Mouse (Mus musculus) heart, embryonic 11.5 days (tissue): ENCODE data around the gene Gosr2. TPM values are rescaled to one million over a fixed set of nuclear protein-coding genes. Genes with fewer than 3 reads are reported as not detected.
A peak's percentile ranks its signal among the peaks of the same experiment; 100 is the strongest.

Source experiments
- ATAC-seq: fragments of 200-750 bp; cut with Nextera tagmentation; replicated peaks from 2 replicates; pipeline ENCODE4 v1.8.0; 2017; ENCODE audit warnings: moderate library complexity; ENCODE audit not compliant: insufficient number of reproducible peaks, low FRiP score, low TSS enrichment
- H3K27ac ChIP-seq: fragments of 300-500 bp; sonication (generic); 2 replicates; pipeline ENCODE4 v1.5.1; 2014; ENCODE audit warnings: mild to moderate bottlenecking, low read depth, low read length
- H3K27me3 ChIP-seq: fragments of 300-500 bp; sonication (generic); 2 replicates; pipeline ENCODE4 v1.6.1; 2014; ENCODE audit warnings: mild to moderate bottlenecking, low read length, mixed read lengths; ENCODE audit not compliant: control insufficient read depth, insufficient read depth
- H3K36me3 ChIP-seq: fragments of 300-500 bp; sonication (generic); 2 replicates; pipeline ENCODE4 v1.6.1; 2014; ENCODE audit warnings: mild to moderate bottlenecking, low read length, moderate library complexity, mixed read lengths; ENCODE audit not compliant: control insufficient read depth, insufficient read depth
- H3K4me1 ChIP-seq: fragments of 300-500 bp; sonication (generic); 2 replicates; pipeline ENCODE4 v1.6.1; 2014; ENCODE audit warnings: low read length; ENCODE audit not compliant: control insufficient read depth, insufficient read depth
- H3K4me2 ChIP-seq: fragments of 300-500 bp; sonication (generic); 2 replicates; pipeline ENCODE4 v1.6.1; 2014; ENCODE audit warnings: mild to moderate bottlenecking, moderate library complexity
- H3K4me3 ChIP-seq: fragments of 300-500 bp; sonication (generic); 2 replicates; pipeline ENCODE4 v1.5.1; 2014; ENCODE audit warnings: low read depth, low read length
- H3K9ac ChIP-seq: fragments of 300-500 bp; sonication (generic); 2 replicates; pipeline ENCODE4 v1.6.1; 2014; ENCODE audit warnings: mild to moderate bottlenecking, low read depth, low read length, moderate library complexity
- H3K9me3 ChIP-seq: fragments of 300-500 bp; sonication (generic); replicated peaks from 2 replicates; pipeline ENCODE4 v1.6.1; 2016; ENCODE audit warnings: low read length; ENCODE audit not compliant: control insufficient read depth
- WGBS: fragments of 180-500 bp; shearing (Covaris S2); extraction: QIAGEN DNeasy Blood & Tissue Kit; methylation state at CpG from one replicate; pipeline ENCODE4 v1.1.7; 2014; ENCODE audit not compliant: insufficient replicate concordance; 5-methylcytosine and 5-hydroxymethylcytosine counted together
- polyA plus RNA-seq: library from polyadenylated mRNA; unstranded; fragments of >200 nt; fragmentation: Nextera tagmentation; extraction: Ambion mirVana; gene quantifications from 2 replicates; pipeline ENCODE4 v1.2.1, GENCODE M21; 2014

The Gosr2 gene
- 61.6 and 79.2 TPM in 2 replicates for polyA plus RNA-seq

- peak within 1 kb of the TSS; percentile 95 for H3K4me3 ChIP-seq
- peak; percentile 91 for ATAC-seq
- no peaks in the 10 kb centered on the region for H3K27me3 ChIP-seq
- under 1% methylated on average over 56 of the region's 57 CpGs for WGBS
- H3K27ac ChIP-seq, result peak within 1 kb of the TSS; percentile 99
- no peaks in the 10 kb centered on the region for H3K36me3 ChIP-seq
- H3K4me1 ChIP-seq, result peaks cover 6% of the 10 kb centered on the region; the same call in 1 of the 2 replicates
- H3K9me3 ChIP-seq, result no peaks in the 10 kb centered on the region
- peak within 1 kb of the TSS; percentile 94 for H3K9ac ChIP-seq
- H3K4me2 ChIP-seq, result peak within 1 kb of the TSS; percentile 74
These were observed at the start of gene Gosr2 for GRCm38 (mm10) chr11:103697565-103698176. Gene Gosr2, minus strand, starts transcription at chr11:103697898.

GRCm38 (mm10) chr11:103735046-103735781 is 37.5 kb upstream of the Gosr2 start:
- no peak for ATAC-seq
- WGBS, result 72% methylated on average over 19 of the region's 19 CpGs
- Histone ChIP-seq H3K27me3 (peaks cover 9% of the 10 kb centered on the region), H3K27ac (no peak overlapping the region), H3K4me2 (no peak overlapping the region), H3K4me1 (peaks cover 4% of the 10 kb centered on the region), H3K4me3 (no peak overlapping the region), H3K36me3 (no peaks in the 10 kb centered on the region), H3K9me3 (no peaks in the 10 kb centered on the region), H3K9ac (no peak overlapping the region)

GRCm38 (mm10) chr11:103734411-103735045 is 36.8 kb upstream of the Gosr2 start:
- WGBS, result 59% methylated on average over 5 of the region's 5 CpGs

GRCm38 (mm10) chr11:103733961-103734360 is 36.3 kb upstream of the Gosr2 start:
- no peak for ATAC-seq
- Histone ChIP-seq H3K27ac (no peak overlapping the region), H3K9me3 (no peaks in the 10 kb centered on the region), H3K4me2 (no peak overlapping the region), H3K27me3 (peaks cover 15% of the 10 kb centered on the region), H3K4me1 (peaks cover 4% of the 10 kb centered on the region), H3K36me3 (no peaks in the 10 kb centered on the region), H3K9ac (no peak overlapping the region), H3K4me3 (no peak overlapping the region)
- WGBS, result 86% methylated on average over 2 of the region's 2 CpGs

More at GRCm38 (mm10) chr11:103734411-103735045, 36.8 kb upstream of the Gosr2 start:
- no peaks in the 10 kb centered on the region for H3K9me3 ChIP-seq
- H3K9ac ChIP-seq, result no peak overlapping the region
- ATAC-seq, result no peak
- no peak overlapping the region for H3K27ac ChIP-seq
- peaks cover 4% of the 10 kb centered on the region for H3K4me1 ChIP-seq
- H3K4me3 ChIP-seq, result no peak overlapping the region
- H3K36me3 ChIP-seq, result no peaks in the 10 kb centered on the region
- peaks cover 11% of the 10 kb centered on the region for H3K27me3 ChIP-seq
- no peak overlapping the region for H3K4me2 ChIP-seq

- peaks cover 15% of the 10 kb centered on the region for H3K27me3 ChIP-seq
- H3K9ac ChIP-seq, result no peak overlapping the region
- no peaks in the 10 kb centered on the region for H3K36me3 ChIP-seq
- no peak overlapping the region for H3K4me2 ChIP-seq
- H3K4me1 ChIP-seq, result peaks cover 4% of the 10 kb centered on the region
- no peak overlapping the region for H3K4me3 ChIP-seq
- no peaks in the 10 kb centered on the region for H3K9me3 ChIP-seq
- no peak for ATAC-seq
- no peak overlapping the region for H3K27ac ChIP-seq
- 60% methylated on average over 4 of the region's 4 CpGs for WGBS
These were observed 35.4 kb upstream of the Gosr2 start for GRCm38 (mm10) chr11:103733069-103733468.

GRCm38 (mm10) chr11:103732306-103732705 is 34.6 kb upstream of the Gosr2 start:
- Histone ChIP-seq H3K4me3 (no peak overlapping the region), H3K27me3 (peaks cover 15% of the 10 kb centered on the region), H3K4me1 (peaks cover 4% of the 10 kb centered on the region), H3K4me2 (no peak overlapping the region), H3K27ac (no peak overlapping the region), H3K9me3 (no peaks in the 10 kb centered on the region), H3K9ac (no peak overlapping the region), H3K36me3 (no peaks in the 10 kb centered on the region)
- 84% methylated on average over 7 of the region's 7 CpGs for WGBS
- ATAC-seq, result no peak

GRCm38 (mm10) chr11:103731594-103731993 is 33.9 kb upstream of the Gosr2 start:
- 67% methylated on average over 9 of the region's 9 CpGs for WGBS
- H3K9ac ChIP-seq, result no peak overlapping the region

GRCm38 (mm10) chr11:103729282-103729985 is 31.7 kb upstream of the Gosr2 start:
- Histone ChIP-seq H3K4me2 (no peak overlapping the region), H3K9me3 (no peaks in the 10 kb centered on the region), H3K27ac (no peak overlapping the region), H3K36me3 (no peaks in the 10 kb centered on the region), H3K27me3 (peaks cover 15% of the 10 kb centered on the region), H3K4me1 (peaks cover 4% of the 10 kb centered on the region), H3K4me3 (no peak overlapping the region), H3K9ac (no peak overlapping the region)
- ATAC-seq, result no peak
- 63% methylated on average over 9 of the region's 9 CpGs for WGBS

More at GRCm38 (mm10) chr11:103731594-103731993, 33.9 kb upstream of the Gosr2 start:
- Histone ChIP-seq H3K27ac (no peak overlapping the region), H3K36me3 (no peaks in the 10 kb centered on the region), H3K4me2 (no peak overlapping the region), H3K4me1 (peaks cover 4% of the 10 kb centered on the region), H3K27me3 (peaks cover 15% of the 10 kb centered on the region), H3K4me3 (no peak overlapping the region), H3K9me3 (no peaks in the 10 kb centered on the region)
- ATAC-seq, result no peak
